Mouse (Mus musculus) left cerebral cortex, postnatal 25 days (tissue): Measurements from ENCODE around the gene 4930505A04Rik. TPM values are rescaled to one million over a fixed set of nuclear protein-coding genes. Genes with fewer than 3 reads are reported as not detected.
"Not testable (repeated sequence)": the region's sequence is repeated elsewhere in the genome, so short reads cannot be mapped to it uniquely, and the experiment has no call there.

Experiments used
- DNase-seq, 2 experiments: peaks; one replicate each; pipeline ENCODE4 v3.0.0; 2022; ENCODE audit warnings: low spot score in 2 of 2, mixed read lengths in 1 of 2
- intact Hi-C: fragments of 180-260 bp; cut with DNase I; formaldehyde crosslinking; loops from one replicate; pipeline ENCODE4 v1.15.1; 2025
- total RNA-seq, 2 experiments: library from RNA; stranded (reverse); gene quantifications; 2 replicates each; pipeline ENCODE4 v1.2.3; 2021

4930505A04Rik gene
- total RNA-seq, result 1 to 10 TPM in 1 of 2 experiments, under 1 TPM in 1; 0.55 to 1.0 TPM

DNA sequence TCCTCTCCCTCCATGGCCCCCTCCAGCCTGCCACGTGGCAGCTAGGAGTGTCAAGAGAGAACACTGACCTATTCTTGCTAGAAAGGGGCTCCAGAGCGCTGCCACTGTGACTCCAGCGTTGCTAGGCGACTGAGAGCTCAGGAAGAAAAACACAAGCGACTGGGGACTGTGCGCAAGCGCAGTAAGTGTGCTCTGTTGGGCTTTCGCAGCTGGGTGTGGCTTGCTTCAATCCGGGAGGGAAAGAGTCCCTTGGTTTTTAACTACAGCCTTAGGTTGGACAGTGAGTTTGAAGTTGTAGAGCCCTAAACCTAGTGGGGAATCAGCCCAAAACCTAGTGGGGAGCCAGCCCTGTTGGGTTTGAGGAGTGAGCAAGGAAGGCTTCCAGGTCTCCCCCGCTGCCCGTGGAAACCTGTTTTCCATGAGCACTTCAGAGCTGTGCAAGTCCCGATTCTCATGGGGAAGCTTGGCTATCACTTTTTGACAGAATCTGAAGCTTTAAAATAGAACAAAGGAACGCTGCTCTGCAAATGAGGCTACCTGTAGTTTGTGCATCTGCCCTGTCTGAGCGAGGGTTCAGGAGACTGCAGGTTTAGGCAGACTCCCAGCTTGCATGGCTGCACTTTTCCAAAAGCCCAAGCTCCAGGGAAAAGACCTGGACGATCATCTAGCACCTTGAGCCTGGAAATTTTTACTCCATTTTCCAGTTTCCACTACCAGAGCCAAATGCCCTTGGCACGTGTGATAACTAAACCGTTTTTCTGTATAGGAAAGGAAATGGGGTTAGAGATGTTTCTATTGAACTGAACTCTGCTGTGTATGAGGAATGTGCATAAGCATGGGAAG is at the start of gene 4930505A04Rik:
Gene 4930505A04Rik, minus strand, starts transcription at position 77 of the 843 bp plus-strand sequence.
- DNase-seq, result peak; percentile 89 to 95
- intact Hi-C loops, result loop anchor here (2.0 to 10.0 kb wide), 2 partner anchors 173 to 203 kb away; partner anchors contain the start of genes Acyp2 and Sptbn1

DNA sequence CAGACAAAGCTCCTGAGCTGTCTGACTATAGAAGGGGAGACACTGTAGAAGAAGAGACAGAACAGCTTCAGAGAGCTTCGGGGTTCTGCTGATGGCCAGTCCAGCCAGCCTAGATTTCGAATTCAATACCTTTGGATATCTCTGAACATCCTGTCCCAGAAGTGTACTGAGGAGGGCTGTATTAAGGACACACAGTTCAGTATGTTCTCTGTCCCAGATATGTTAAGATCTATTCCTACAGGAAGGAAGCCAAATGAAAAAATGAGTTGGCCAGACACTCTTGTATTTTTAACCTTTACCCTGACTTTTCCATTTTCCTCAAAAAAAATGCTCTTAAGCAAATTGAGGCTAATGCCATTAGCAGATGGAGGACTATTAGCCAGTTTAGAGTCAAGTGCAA is 45.5 kb upstream of the 4930505A04Rik start:
- intact Hi-C loops, result no loop called here
- DNase-seq, result no peak

DNA sequence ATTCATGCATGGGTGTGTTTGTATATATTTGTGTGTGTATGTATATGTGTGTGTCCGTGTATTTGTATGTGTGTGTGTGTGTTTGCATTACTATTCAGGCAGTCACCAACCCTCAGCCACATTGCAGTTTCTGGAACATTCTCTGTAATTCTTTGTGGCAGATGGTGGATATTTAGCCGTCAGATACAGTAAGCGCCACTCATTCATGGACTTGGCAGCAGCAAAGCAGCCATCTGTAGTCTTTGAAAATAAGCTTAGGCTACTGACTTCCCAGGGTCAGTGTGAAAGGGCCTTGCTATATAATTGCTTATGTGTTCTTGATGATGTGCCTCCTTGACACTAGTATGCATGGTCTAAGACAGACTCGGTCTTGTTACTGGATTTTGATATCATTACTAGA is 36.6 kb upstream of the 4930505A04Rik start:
- intact Hi-C loops, result no loop called here
- DNase-seq, result no peak

DNA sequence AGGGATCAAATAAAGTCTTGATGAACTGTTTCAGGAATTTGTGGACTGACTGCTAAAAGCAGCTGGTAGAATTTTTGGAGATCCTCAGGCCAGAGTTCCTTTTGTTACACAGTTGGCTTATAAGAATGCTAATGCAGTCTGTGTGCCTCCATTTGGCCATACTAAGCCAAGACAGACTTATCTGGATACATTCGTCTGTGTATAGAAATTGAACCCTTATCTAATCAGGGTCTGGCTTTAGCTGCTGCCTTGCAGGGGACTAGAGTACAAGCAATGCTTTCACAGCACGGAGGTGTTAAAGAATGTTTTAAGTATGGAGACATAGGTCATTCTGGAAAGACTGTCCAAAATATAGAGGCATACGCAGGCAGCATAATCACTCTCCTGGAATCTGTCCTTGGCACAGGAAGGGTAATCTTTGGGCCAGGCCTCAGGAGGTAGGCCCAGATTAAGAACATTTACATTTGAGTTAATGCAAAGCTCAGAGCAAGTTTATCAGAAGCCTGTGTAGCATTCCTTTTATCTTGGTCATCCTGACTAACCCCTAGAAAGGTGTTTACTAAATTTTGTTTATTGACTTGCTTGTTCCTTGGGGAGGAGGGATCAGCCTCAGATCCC is 27.2 kb upstream of the 4930505A04Rik start:
- no peak for DNase-seq
- intact Hi-C loops, result no loop called here

DNA sequence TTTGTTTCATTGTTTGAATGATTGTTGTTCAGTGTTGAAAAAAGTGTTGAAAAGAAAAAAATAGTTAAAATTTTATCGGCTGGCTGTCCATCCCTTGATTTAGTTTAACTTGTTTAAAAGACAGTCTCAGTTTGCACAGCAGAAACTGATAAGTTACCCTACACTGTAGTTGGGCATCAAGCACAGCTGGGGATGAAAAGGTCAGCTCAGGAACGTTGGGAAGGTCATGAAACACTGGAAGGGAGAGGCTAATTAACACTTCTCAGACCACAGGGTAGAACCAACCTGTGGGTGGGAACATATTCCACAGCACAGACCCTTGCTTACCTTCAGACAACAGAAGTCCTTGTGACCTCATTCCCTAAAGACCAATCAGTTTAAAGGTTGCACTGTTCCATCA is 25.5 kb upstream of the 4930505A04Rik start:
- no peak for DNase-seq
- intact Hi-C loops, result no loop called here

DNA sequence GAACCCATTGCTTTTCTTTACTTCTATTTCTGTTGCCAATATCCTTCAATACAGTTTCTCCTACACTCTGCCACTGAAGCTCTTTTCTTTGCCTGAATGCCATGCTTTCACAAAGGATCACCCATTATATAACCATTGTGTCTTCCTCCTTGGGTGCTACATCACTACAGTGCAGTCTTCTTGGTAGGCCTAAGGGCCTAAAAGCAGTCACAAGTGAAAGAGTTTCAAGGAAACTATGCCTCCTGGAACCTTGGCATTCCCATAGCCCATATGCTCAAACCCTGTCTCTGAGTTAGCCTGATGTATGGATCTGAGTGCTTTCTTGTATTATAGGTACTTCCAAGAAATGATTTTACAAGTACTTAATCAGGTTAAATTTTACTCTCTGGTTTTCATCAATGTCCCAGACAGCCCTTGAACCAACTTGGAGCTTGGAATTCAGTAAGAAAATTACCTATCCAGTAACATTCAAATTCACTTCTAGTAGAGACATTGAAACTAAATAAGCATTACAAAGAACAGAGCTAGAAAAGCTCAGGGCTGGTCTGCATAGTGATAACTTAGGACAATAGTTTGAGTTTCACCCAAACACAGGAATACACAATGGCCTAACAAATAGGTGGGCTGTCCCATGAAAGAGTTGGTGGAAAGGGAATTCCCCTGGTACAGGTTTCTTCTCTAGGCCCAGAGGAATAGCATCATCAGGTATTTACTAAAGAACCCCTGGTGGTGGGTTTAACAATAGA is 20.1 kb upstream of the 4930505A04Rik start:
- intact Hi-C loops, result no loop called here
- no peak for DNase-seq

DNA sequence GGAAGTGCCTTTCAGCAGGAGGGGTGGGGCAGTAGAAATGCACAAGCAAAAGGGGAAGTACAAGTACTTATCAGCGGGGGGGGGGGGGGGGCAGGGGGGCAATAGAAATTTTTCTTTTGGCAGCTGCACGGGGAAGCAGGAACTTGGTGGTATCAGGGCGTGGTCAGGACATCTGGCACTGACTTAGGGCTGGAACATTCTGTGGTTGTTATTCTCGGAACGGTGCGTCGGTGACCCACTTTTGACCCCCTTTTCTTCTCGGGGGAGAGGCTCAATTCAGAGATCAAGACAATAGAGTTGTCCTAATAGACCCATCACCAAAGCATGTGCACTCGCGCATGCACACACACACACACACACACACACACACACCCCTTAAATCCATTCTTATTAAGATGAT is 16.6 kb upstream of the 4930505A04Rik start:
- intact Hi-C loops, result no loop called here
- DNase-seq, result no peak

DNA sequence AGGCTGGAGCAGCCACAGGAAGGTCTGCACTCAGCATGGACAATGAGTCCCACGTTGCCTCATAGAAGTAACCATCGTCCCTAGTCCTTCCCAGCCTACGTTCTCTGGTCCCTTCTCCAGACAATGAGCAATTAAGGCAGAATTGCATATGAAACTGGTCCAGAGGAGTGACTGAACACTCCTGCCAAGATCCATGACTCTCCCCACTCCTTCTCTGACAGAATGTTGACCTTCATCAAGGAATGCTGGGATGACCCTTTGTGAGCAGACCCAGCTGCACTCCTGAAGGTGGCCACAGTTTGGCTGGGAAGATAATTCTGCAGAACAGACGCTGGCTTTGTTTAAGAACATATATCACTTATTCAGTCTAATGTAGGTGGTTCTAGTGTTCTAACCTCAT is 11.7 kb upstream of the 4930505A04Rik start:
- DNase-seq, result no peak
- intact Hi-C loops, result no loop called here

DNA sequence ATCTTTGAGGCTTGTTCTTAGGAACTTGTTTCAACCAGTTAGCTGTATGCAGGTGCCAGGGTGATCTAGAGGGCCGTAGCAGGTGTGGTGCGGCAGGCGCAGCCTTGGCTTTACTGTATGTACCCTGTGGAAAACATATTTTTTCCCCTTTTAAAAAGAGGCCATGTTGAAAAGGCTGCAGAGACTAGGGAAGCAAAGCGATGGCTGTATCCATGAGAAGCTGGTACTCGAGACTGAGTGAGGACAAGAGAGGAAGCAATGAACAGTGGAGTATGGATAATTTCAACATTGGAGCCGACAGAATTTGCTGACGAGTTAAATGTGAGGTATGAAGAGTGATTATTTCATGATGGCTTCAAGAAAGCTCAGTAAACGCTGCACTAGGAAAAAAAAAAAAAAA is 440 bp downstream of the 4930505A04Rik start:
- intact Hi-C loops, result loop anchor here (2.0 to 10.0 kb wide), 2 partner anchors 174 to 202 kb away; partner anchors contain the start of genes Acyp2 and Sptbn1
- peak in 1 of 2 experiments; percentile 10 for DNase-seq

DNA sequence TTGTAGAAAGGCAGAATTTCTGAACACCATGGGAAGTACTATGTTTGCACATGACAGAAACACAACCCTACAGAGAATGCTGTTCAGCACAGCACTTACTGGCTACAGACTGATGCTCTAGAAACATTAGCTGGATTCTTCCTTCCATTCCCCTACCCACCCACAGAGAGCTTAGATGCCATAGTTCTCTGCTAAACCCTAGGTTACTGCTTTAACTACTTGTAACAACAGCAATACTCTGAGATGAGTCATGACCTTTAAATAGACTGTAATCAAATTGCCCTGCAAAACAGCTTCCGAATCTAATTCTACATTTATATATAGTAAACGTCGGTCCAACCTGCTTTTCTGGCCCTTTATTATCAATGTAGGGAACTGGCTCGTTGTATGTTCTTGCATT is 17.3 kb downstream of the 4930505A04Rik start:
- DNase-seq, result no peak
- intact Hi-C loops, result no loop called here

DNA sequence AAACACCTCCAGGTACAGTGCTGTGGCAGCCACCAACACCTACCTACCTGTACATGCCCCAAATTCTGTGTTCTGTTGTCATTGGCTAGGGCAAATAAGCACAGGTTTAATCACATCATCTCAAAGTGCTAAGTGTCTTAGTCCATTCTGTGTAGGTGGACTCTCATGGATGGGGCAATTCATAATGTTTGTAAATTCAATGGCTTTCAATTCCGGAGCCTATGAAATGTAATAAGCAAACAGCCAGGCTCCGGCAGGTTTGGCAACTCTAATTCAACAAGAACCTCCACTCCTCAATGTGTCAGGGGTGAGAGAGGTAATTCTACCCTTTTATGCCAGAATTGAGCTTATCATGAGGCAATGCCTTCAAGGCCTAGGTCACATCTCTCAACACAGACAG is 23.5 kb downstream of the 4930505A04Rik start:
- no peak for DNase-seq
- intact Hi-C loops, result no loop called here

DNA sequence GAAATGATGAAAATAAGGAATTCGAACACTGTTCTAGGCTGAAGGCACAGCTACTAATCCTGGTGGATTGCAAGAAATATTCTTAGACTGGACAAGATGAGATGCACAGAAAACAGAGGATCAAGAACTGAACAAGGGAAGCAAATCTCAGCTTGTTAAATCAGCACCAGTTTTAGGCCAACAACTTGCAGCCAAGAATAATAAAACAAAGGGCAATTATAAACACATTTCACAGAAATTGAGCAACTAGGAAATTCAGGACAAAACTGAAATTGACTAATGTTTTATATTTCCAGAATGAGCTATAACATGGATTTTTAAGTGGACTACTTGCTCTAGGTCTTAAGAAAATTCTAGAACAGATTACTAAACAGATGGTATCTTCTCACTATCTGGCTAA is 24.1 kb downstream of the 4930505A04Rik start:
- DNase-seq, result no peak
- intact Hi-C loops, result no loop called here

DNA sequence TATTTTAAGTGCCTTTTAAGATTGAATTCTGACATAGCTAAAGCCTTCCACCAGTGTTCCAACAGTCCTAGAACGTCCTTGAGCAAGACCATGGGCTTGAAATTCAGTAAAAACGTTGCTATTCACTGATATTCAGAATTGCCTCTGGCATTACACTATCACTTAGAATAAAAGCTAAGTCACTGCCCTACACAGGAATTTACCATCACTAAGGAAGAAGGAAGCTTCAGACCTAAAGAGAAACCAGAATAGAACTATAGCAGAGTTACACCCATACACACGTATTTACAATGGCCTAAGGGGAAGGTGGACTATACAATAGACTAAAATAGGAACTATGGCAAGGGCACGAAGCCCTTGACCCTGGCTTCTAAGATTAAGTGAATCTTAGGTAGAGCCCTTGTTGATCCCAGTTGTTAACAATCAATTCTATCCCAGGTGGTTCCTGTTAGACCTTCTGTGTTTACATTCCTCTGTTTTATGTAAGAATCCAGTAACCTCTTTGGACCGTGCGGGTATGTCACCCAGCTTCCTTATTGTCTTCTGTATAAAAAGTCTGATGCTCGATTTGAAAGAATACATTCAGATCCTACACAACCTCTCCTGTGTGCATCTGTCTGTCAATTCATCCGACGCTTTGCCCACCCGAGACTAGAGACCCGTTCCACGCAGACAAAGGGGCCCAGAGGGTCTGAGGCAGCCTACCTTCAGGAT is 27.3 kb downstream of the 4930505A04Rik start:
- intact Hi-C loops, DNase-seq: not testable (repeated sequence)

DNA sequence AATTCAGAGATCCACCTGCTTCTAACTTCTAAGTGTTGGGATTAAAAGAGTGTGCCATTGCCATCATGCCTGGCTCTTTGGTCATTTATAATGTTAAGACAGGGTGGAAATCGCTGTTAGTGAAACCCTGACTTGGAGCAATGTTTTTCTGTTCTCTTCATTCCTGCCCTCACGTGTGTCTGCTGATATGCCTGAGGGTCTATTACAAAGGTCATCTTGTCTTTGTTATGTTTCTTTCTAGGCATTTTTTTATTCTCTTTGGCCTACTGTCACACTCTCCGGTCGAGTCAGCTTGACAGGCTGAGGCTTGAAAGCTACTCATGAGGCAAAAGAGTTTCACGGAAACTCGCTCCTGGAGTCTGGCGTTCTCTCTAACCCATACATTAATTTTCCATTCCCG is 27.9 kb downstream of the 4930505A04Rik start:
- intact Hi-C loops, result no loop called here
- no peak for DNase-seq

DNA sequence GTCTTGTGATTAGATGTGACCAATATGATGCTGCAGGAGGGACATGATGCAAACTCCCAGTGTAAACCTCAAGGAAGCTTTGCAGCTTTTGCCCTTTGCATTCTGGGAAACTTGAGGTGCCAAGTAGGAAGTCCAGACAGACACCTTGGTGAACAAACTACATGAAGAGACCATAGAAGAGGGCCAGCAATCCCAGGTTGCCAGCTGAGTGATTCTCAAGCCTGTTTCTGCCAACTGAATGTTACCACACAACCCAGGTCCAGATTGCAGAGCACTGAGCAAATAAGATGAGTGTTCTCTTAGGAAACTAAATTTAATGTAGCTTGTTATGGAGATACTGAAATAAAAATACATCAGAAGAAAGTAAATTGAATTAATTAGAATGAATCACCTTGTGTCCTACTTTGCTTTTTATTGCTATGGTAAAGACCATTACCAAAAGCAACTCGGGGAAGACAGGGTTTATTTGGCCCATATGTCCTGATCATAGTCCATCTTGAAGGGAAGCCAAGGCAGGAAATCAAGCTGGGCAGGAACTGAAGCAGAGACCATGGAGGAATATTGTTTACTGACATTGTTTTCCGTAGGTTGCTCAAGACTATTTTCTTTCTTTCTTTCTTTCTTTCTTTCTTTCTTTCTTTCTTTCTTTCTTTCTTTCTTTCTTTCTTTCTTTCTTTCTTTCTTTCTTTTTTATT is 38.2 kb downstream of the 4930505A04Rik start:
- DNase-seq, result peak; percentile 29 to 76
- intact Hi-C loops, result no loop called here

DNA sequence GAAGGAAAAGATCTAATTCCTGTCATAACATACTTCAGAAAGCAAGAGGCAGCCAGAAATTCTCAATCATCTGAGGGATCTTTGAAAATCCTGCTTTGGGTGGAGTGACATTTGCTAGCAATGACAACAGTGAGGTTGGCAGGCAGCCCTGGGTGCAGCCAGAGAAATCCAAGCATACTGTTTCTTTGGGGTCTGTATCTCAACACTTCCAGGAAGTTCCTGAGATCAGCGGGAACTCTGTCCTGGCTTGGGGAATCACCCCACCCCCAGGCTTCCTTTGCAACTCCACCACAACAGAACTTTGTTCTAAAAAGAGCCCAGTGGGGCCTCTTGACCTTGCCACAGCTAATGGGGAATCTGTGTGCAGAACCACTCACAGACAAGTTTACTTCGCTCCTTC is 66.0 kb downstream of the 4930505A04Rik start:
- DNase-seq, result peak in 1 of 2 experiments; percentile 9
- intact Hi-C loops, result no loop called here

DNA sequence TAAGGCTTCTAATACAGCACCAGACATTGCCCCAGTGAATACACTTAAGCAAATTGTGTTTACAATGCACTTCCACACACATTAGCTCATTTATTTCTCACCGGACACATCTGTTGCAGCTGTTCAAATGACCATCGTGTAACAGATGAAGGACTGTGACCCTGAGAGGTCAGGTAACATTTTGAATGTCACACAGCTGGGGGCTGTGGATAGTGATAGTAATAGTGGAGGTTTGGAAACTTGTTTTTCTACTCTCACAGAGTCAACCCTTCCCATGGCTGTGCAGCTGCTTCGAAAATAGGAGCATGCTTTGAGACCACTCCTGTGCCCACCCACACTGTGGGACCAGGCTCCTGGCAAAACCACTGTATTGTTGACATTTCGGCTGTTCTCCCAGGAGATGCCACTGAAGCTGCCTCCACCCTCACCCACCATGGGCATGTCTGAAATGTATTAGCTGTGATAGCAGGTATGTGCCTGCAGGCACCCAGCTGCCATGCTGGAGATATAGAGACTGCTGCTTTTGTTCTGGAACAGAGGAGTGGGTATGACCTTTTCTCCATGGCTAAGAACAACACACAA is 66.9 kb downstream of the 4930505A04Rik start:
- no peak for DNase-seq
- intact Hi-C loops, result no loop called here

DNA sequence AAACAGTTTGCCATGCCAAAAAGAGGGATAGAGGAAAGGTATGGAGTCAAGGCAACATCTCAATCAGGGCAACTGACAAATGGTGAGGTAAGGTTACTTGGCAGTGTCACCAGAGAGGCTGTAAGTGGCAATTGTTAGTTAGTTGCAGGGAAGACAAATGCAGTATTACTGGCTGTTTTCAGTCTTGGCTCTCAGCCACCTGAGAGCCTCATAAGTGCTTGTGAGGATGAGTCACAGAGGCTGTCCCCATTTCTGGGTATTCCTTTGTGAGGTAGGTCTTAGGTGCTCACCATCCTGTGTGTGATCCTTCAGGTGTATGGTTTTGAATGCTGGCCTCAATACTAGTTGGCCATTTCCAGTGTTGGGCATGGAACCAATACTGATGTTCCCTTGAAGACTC is 77.3 kb downstream of the 4930505A04Rik start:
- peak in 1 of 2 experiments; percentile 35 for DNase-seq
- intact Hi-C loops, result no loop called here

DNA sequence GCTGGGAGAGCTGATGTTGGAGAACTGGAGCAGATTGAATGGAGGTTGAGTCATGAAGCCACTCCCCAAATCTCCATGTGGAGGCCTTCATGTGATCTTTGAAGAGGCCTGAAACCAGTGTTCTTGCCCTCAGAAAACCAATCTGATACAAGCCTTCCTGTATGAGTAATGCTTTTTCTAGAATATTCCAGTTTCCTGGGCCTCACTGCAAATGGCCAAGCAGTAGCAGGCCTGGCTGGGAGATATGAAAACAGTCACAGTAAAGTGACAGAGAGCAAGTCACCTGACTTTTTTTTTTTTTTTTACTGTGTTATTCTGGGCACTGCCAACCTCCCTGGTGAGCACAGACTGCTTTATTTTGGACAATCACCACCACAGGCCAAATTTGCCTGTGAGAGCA is 88.6 kb downstream of the 4930505A04Rik start:
- intact Hi-C loops, result no loop called here
- no peak for DNase-seq
